Mouse (Mus musculus) kidney, embryonic 16.5 days (tissue): Measurements from ENCODE around the gene Bcorl1. TPM values are rescaled to one million over a fixed set of nuclear protein-coding genes. Genes with fewer than 3 reads are reported as not detected.
A peak's percentile ranks its signal among the peaks of the same experiment; 100 is the strongest.

Source experiments
- ATAC-seq: fragments of 200-750 bp; cut with Nextera tagmentation; 2 replicates; pipeline ENCODE4 v1.8.0; 2017; ENCODE audit warnings: moderate TSS enrichment; ENCODE audit not compliant: low FRiP score, low TSS enrichment
- H3K27ac ChIP-seq: fragments of 300-500 bp; sonication (generic); 2 replicates; pipeline ENCODE4 v1.5.1; 2014; ENCODE audit warnings: low read length
- H3K27me3 ChIP-seq: fragments of 300-500 bp; sonication (generic); 2 replicates; pipeline ENCODE4 v1.6.1; 2014; ENCODE audit warnings: low read length, control low read depth, mixed read lengths; ENCODE audit not compliant: insufficient read depth
- H3K36me3 ChIP-seq: fragments of 300-500 bp; sonication (generic); 2 replicates; pipeline ENCODE4 v1.6.1; 2014; ENCODE audit warnings: low read length, control low read depth, mixed read lengths; ENCODE audit not compliant: insufficient read depth
- H3K4me1 ChIP-seq: fragments of 300-500 bp; sonication (generic); 2 replicates; pipeline ENCODE4 v1.6.1; 2014; ENCODE audit warnings: low read length, control low read depth, mixed read lengths; ENCODE audit not compliant: insufficient read depth
- H3K4me2 ChIP-seq: fragments of 300-500 bp; sonication (generic); replicated peaks from 2 replicates; pipeline ENCODE4 v1.6.1; 2014; ENCODE audit warnings: low read depth, low read length
- H3K4me3 ChIP-seq: fragments of 300-500 bp; sonication (generic); 2 replicates; pipeline ENCODE4 v1.5.1; 2014; ENCODE audit warnings: mild to moderate bottlenecking, low read length
- H3K9ac ChIP-seq: fragments of 300-500 bp; sonication (generic); replicated peaks from 2 replicates; pipeline ENCODE4 v1.6.1; 2014; ENCODE audit warnings: low read length
- H3K9me3 ChIP-seq: fragments of 300-500 bp; sonication (generic); 2 replicates; pipeline ENCODE4 v1.6.1; 2016; ENCODE audit warnings: low read length, control low read depth
- WGBS: fragments of 180-500 bp; shearing (Covaris S2); extraction: QIAGEN DNeasy Blood & Tissue Kit; methylation state at CpG from one replicate; pipeline ENCODE4 v1.1.7; 2014; 5-methylcytosine and 5-hydroxymethylcytosine counted together
- polyA plus RNA-seq: library from polyadenylated mRNA; unstranded; fragments of >200 nt; fragmentation: Nextera tagmentation; extraction: Ambion mirVana; gene quantifications from 2 replicates; pipeline ENCODE4 v1.2.1, GENCODE M21; 2015

The Bcorl1 gene
- 5.6 and 6.2 TPM in 2 replicates for polyA plus RNA-seq

GRCm38 (mm10) chrX:48341141-48341540 lies at the start of gene Bcorl1:
Gene Bcorl1, plus strand, starts transcription at chrX:48341358.
- peak; percentile 29 for ATAC-seq
- Histone ChIP-seq H3K4me2 (peak within 1 kb of the TSS; percentile 65), H3K27ac (peak within 1 kb of the TSS; percentile 69), H3K27me3 (no peaks in the 10 kb centered on the region; the same call in 1 of the 2 replicates), H3K4me1 (peaks cover 6% of the 10 kb centered on the region), H3K36me3 (no peaks in the 10 kb centered on the region), H3K4me3 (peak within 1 kb of the TSS; percentile 61), H3K9me3 (0 out of 2 replicates have a peak, but pooled peaks cover 3% of the 10 kb centered on the region), H3K9ac (peak within 1 kb of the TSS; percentile 75)
- 18% methylated on average over 17 of the region's 33 CpGs for WGBS

GRCm38 (mm10) chrX:48291413-48291812 lies 49.7 kb upstream of the Bcorl1 start:
- Histone ChIP-seq H3K27ac (no peak overlapping the region), H3K27me3 (0 out of 2 replicates have a peak, but pooled peaks cover 11% of the 10 kb centered on the region), H3K4me2 (no peak overlapping the region), H3K9ac (no peak overlapping the region), H3K9me3 (no peaks in the 10 kb centered on the region), H3K36me3 (no peaks in the 10 kb centered on the region), H3K4me3 (no peak overlapping the region), H3K4me1 (no peaks in the 10 kb centered on the region)
- WGBS: 38% methylated on average over 3 of the region's 3 CpGs
- ATAC-seq: no peak

- no peak overlapping the region for H3K9ac ChIP-seq
- no peaks in the 10 kb centered on the region for H3K9me3 ChIP-seq
- no peak overlapping the region for H3K27ac ChIP-seq
- 83% methylated on average over 4 of the region's 4 CpGs for WGBS
- no peak overlapping the region for H3K4me3 ChIP-seq
- H3K4me2 ChIP-seq: no peak overlapping the region
- ATAC-seq: no peak
- no peaks in the 10 kb centered on the region for H3K27me3 ChIP-seq
- no peaks in the 10 kb centered on the region for H3K36me3 ChIP-seq
- no peaks in the 10 kb centered on the region for H3K4me1 ChIP-seq
These were observed 35.8 kb upstream of the Bcorl1 start for GRCm38 (mm10) chrX:48305356-48305755.

GRCm38 (mm10) chrX:48310706-48311517 lies 30.2 kb upstream of the Bcorl1 start:
- Histone ChIP-seq H3K36me3 (no peaks in the 10 kb centered on the region), H3K27me3 (no peaks in the 10 kb centered on the region; the same call in 1 of the 2 replicates), H3K4me1 (no peaks in the 10 kb centered on the region), H3K4me2 (peak overlapping the region; percentile 46), H3K4me3 (peak overlapping the region; percentile 25), H3K9me3 (no peaks in the 10 kb centered on the region), H3K27ac (no peak overlapping the region), H3K9ac (peak overlapping the region; percentile 50)
- 26% methylated on average over 22 of the region's 26 CpGs for WGBS
- peak; percentile 57; the same call in 1 of the 2 replicates for ATAC-seq

GRCm38 (mm10) chrX:48311727-48312126 lies 29.4 kb upstream of the Bcorl1 start:
- Histone ChIP-seq H3K9ac (no peak overlapping the region), H3K4me1 (no peaks in the 10 kb centered on the region), H3K4me2 (no peak overlapping the region), H3K4me3 (no peak overlapping the region), H3K36me3 (no peaks in the 10 kb centered on the region), H3K27me3 (peaks cover under 1% of the 10 kb centered on the region; the same call in 1 of the 2 replicates), H3K27ac (no peak overlapping the region), H3K9me3 (no peaks in the 10 kb centered on the region)
- 76% methylated on average over 5 of the region's 5 CpGs for WGBS
- ATAC-seq: no peak

- H3K4me2 ChIP-seq: peak overlapping the region; percentile 61
- no peaks in the 10 kb centered on the region for H3K4me1 ChIP-seq
- no peaks in the 10 kb centered on the region for H3K36me3 ChIP-seq
- peak overlapping the region; percentile 54; the same call in 1 of the 2 replicates for H3K9ac ChIP-seq
- H3K27ac ChIP-seq: no peak overlapping the region
- H3K27me3 ChIP-seq: peaks cover 10% of the 10 kb centered on the region; the same call in 1 of the 2 replicates
- ATAC-seq: peak; percentile 85
- H3K4me3 ChIP-seq: peak overlapping the region; percentile 51
- H3K9me3 ChIP-seq: no peaks in the 10 kb centered on the region
- 12% methylated on average over 28 of the region's 33 CpGs for WGBS
These were observed 26.6 kb upstream of the Bcorl1 start for GRCm38 (mm10) chrX:48314530-48315079.

GRCm38 (mm10) chrX:48317444-48317843 lies 23.7 kb upstream of the Bcorl1 start:
- WGBS: 61% methylated on average over 3 of the region's 3 CpGs
- no peaks in the 10 kb centered on the region for H3K9me3 ChIP-seq
- H3K4me1 ChIP-seq: no peaks in the 10 kb centered on the region
- no peak for ATAC-seq
- peaks cover 10% of the 10 kb centered on the region; the same call in 1 of the 2 replicates for H3K27me3 ChIP-seq
- H3K36me3 ChIP-seq: no peaks in the 10 kb centered on the region
- H3K4me3 ChIP-seq: no peak overlapping the region
- H3K27ac ChIP-seq: no peak overlapping the region
- no peak overlapping the region for H3K4me2 ChIP-seq
- H3K9ac ChIP-seq: no peak overlapping the region

GRCm38 (mm10) chrX:48318194-48318593 lies 23.0 kb upstream of the Bcorl1 start:
- Histone ChIP-seq H3K9ac (no peak overlapping the region), H3K9me3 (no peaks in the 10 kb centered on the region), H3K4me3 (no peak overlapping the region), H3K36me3 (no peaks in the 10 kb centered on the region), H3K4me1 (no peaks in the 10 kb centered on the region), H3K27ac (no peak overlapping the region), H3K4me2 (no peak overlapping the region), H3K27me3 (peaks cover 10% of the 10 kb centered on the region; the same call in 1 of the 2 replicates)
- no peak for ATAC-seq
- WGBS: 19% methylated on average over 9 of the region's 9 CpGs

GRCm38 (mm10) chrX:48340441-48341049 lies 613 bp upstream of the Bcorl1 start:
- Histone ChIP-seq H3K4me3 (peak overlapping the region; percentile 61), H3K27ac (peak overlapping the region; percentile 61; the same call in 1 of the 2 replicates), H3K9ac (peak overlapping the region; percentile 75), H3K4me2 (peak overlapping the region; percentile 65), H3K27me3 (no peaks in the 10 kb centered on the region; the same call in 1 of the 2 replicates), H3K4me1 (0 out of 2 replicates have a peak, but pooled peaks cover 2% of the 10 kb centered on the region), H3K36me3 (no peaks in the 10 kb centered on the region), H3K9me3 (0 out of 2 replicates have a peak, but pooled peaks cover 3% of the 10 kb centered on the region)
- WGBS: 17% methylated on average over 33 of the region's 35 CpGs
- ATAC-seq: no peak
